Mouse (Mus musculus) embryo, embryonic 9.5 days (tissue): ENCODE measurements around the gene Naa10.
A peak's percentile ranks its signal among the peaks of the same experiment; 100 is the strongest.

Experiments used
- DNase-seq: peaks from one replicate; pipeline ENCODE4 v3.0.0-alpha.2; 2017; ENCODE audit errors: extremely low spot score

Gene Naa10

DNA sequence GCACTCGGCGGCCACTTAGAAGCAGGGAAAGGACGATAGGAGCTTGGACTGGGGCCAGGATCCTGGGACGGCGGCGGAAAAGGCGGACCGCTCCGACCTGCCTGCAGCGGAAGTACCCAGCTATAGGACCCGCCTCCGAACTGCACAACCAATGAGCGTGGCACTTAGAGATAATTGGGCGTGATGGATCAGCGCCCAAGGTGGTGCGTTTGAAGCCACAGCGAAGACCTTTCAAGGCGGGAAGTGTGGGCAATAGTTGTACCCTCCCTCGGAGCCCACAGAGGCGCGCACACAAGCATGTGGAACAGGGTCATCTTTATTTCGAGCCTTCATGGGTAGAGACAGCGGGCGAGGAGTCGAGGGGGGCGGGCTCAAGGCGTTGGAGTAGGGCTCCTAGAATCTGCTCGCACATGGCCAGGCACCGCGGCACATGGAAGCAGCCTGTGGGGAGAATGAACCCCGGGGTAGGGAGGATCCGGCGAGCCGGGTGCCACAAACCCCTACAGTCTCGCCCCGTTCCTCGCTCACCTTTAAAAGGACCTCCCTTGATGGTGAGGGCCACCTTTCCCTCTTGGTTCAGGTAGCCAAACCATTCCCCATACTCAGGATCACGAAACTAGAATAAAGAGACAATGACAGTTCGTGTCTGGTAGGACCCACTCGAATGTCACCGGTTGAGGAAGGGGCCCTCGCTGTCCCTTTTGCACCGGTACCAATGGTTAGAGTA lies at the start of gene Naa10, which contains the start of gene Arhgap4:
Gene Naa10 (minus strand): TSS at position 122 of the 727 bp plus-strand sequence.
Gene Arhgap4 (minus strand): TSS at position 48 of the 727 bp plus-strand sequence.
- DNase-seq = peak; percentile 82

DNA sequence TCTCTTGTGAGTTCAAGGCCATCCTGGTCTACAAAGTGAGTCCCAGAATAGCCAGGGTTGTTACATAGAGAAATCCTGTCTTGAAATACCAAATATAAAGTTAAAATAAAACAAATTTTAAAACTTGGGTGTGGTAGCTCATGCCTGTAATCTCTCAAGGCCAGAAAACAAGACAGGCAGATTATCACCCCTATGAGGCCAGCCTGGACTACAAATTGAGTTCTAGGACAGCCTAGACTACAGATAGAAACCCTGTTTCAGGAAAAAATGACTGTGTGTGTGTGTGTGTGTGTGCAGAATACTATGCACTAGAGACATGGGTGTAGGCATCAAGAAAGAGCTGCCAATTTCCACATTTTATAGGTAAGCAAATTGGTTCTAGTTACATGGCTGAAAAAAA lies 49.0 kb upstream of the Naa10 start:
- no peak for DNase-seq

DNA sequence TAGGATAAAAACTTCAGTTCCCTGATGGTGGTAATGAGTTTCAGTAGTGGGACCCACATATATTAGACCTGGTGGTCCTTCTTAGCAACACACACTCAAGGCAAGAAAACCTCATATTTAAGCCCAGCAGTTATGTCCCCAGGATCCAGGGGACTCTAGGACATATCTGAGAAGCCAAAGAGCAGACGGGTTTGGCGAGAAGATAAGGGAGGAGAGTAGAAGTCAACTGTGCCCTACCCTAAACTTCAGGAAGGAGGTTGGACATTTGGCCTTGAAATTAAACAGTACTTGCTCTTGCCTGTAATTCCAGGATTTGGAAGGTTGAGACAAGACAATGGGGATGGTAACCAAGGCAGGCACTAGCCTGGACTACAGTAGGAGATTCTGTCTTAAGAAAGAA lies 48.0 kb upstream of the Naa10 start:
- DNase-seq = no peak

DNA sequence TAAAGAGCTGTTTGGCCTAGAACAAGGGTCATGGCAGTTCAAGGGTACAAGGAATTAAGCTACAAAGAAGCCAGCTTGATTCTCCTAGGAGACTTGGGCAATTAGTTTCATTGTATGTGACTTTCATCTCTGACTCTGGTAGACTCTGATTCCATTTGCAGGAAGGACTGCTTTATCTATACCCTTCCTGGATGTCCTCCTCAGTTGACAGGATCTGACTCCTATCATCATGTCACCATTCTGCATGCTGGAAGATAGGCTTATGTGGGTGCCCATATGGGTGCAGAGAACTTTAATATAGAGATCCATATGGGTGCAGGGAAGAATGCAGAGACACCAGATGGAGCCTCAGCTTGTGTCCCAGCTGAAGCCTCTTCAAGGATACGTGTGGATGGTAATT lies 47.4 kb upstream of the Naa10 start:
- DNase-seq = no peak

DNA sequence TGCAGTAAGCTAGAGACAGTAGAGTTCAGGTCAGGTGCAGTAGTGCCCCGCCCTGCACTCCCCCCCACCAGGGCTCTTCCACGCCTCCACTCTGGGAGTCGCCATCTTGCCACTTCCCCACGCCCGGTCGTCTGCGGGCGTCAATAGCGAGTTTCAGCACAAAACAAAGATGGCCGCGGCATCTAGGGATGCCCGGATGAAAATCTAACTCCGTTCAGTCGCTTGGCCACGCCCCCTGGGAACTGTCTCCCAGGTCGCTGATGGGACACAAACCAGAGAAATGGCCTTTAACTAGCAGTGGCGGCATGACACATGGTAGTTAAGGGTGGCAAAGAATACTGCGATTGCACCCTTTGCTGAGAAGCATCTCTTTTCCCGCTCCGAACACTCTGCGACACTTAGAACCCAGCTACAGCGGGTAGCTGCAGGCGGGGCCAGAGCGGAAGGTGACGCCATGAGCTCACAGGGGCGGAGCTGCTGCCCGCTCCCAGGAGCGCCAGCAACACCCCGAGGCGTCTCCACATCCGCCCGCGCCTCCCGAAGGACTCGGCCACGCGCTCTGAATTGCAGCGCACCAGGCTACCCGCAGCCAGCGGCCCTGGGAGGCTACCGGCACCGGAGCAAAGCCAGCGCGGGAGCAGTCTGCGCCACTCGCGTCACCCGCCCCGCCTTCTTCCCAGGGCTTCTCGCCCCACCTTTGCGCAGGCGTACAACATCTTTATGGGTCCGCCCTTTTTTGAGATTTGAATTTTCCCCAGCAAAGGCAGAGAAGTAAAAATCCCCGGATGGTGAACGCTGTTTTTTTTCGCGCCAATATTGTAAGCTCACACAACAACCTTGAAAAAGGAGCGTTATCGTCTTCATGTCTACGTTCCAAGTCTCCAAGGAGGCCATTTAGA lies 45.7 kb upstream of the Naa10 start:
- peak; percentile 87 for DNase-seq

DNA sequence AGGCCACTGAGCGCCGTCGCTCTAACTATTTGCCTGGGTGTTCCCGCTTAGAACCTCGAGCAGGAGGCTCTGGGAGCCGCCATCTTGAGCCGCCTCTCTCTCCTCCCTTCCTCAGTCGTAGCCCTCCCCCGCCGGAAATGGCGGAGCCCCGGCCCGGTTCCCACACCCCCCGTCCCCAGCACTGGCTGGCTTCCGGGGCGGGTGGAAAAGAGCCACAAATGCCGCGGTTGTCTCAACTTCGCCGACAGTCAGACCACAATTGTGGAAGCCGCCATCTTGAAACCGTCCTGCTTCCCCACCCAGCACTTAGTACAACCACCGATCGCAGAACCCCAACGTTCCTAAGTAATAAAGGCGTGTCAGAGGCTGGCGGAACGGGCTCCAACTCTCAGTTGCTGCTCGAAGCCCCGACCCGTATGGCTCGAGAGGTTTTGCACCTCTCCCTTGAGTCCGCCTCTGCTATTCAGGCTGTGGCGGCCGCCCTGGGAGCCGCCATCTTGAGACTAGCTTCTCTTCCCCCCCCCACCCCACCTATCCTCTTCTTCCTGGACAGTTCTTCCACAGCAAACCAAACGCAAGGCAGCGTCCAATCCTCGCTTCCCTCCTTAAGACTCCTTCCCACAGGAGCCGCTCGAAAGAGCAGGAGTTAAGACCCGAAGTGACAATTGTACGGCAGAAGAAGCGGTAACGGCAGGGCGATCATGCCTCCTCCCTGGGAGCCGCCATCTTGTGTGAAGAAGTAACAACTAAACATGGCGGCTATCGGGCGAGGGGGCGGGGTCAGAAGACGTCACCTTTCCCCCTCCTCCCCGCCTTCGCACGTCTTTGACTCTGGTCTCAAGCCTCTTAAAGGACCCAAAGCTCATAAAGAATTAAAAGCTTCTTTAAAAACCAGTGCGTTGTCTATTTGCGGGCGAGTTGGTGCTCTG lies 44.8 kb upstream of the Naa10 start, which contains the start of gene Hcfc1:
Gene Hcfc1 (minus strand): TSS at position 110 of the 929 bp plus-strand sequence.
- DNase-seq = peak; percentile 87

DNA sequence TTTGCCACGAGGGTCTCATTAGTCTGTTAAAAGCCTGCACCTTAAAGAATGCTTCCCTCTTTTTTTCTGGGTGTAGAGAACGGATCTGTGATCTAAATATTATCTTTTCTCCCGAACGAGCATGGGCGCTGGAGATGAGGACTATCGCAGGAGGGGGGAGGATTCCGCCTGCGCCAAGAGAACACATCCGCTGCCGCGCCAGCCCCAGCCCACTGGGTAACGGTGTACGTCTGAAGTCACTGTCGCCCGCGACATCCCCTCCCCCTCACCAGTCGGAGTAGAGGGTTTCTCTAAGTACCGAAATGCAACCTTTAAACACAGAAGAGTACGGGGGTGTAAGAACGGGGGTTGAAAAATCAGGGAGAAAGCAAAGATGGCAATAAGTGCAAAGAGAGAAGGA lies 43.6 kb upstream of the Naa10 start:
- DNase-seq = peak; percentile 19

DNA sequence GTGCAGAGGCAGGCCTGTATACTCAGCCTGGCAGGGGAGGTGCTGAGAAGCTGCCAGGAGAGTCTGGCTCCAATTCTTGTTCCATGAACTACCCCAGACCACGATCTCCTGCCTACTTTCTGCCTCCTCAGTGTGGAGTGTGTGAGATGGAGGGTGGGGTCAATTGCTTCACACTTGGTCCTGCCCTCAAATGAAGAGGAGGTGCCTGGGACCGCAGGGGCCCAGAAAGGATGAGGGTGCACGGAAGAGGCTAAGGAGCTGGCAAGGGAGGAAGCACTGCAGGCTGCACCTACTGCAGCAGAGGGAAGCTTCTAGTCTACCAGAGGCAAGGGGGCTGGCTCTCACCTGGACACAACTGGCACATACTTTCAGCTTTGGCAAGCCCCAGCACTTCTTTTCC lies 42.6 kb upstream of the Naa10 start:
- DNase-seq = no peak

DNA sequence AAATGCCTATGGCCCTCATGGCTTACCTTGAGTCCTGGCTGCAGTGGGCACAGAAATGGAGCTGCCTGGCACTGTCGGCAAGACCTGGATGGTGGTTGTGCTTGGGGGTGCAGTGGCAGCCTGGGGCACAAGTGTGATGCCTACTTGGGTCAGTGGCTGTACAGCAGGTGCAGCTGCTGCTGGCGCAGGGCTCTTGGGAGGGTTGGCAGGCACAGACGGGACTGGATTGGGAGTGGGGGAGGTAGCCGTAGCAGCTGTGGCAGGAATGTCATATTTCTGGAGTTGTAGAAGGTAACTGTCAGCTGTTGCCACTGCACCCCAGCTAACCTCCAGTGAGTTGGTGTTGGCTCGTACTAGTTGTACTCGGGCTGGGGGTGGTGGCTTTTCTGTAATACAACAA lies 33.2 kb upstream of the Naa10 start:
- no peak for DNase-seq

DNA sequence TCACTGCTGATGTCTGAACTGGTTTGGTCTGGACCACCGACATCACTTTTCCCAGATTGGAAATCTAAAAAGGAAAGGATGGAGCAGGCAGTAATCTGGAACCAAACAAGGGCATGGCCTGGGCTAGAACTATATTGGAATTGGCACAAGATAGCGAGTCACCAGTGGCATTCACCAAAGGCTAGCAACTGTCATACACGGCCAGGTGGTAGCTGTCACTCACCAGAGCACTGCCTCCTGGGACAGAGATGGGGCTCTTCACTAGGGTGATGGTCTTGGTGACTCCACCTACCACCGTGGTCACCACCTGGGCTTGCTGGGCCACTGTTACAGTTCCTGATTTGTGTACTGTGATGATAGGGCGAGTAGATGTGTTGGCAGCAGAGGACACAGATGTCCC lies 30.9 kb upstream of the Naa10 start:
- no peak for DNase-seq

DNA sequence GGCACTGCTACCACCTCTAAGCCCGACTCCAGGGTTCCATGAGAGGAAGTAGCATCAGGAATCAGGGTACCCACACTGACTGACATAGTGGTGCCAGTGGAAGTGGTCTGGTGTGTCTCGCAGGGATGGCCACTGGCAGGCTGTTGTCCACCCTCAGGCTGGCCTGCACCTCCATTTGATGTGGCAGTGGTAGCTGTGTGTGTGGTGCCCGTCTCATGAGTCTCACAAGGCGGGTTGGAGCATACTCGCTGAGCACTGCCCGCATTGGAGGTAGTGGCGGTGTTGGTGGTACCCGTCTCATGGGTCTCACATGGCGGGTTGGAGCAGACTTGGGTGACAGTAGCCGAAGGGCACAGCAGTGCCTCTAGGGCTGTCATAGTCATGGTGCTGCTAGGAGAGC lies 27.6 kb upstream of the Naa10 start:
- DNase-seq = no peak

DNA sequence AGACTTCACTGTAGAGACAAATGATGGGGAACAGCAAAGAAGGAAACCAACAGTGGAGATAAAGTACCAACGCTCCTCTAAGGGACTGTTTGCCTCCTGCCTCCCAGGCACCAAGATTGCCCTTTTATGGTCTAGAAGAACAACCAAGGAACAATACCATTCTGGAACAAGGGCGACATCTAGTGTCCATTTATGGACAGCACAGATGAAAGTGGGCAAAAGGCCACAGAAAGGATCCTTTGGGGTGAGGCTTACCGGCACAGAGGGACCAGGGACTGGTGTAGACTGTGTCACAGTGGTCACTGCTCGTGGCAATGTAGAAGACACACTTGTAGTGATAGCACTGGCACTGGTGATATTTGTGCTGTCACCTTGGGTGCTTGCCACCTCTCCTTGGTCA lies 26.9 kb upstream of the Naa10 start:
- DNase-seq = peak; percentile 53

DNA sequence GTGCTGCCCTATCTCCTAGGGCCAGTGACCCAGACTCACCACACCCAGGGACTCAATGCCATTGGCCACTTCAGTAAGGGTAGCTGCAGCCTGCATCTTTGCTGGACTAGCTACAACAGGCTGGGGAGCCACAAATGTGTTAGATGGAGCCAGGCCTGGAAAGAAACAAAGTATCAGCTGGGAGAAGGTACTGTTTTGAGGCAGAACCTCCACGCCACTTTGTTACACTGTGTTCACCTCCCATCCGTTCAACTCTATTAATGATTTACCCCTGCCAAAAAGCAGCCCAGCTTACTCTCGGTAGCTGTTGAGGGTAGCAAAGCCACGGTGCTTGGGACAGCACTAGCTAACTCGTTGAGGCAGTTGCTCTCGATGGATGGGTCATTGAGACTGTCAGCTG lies 25.2 kb upstream of the Naa10 start:
- no peak for DNase-seq

DNA sequence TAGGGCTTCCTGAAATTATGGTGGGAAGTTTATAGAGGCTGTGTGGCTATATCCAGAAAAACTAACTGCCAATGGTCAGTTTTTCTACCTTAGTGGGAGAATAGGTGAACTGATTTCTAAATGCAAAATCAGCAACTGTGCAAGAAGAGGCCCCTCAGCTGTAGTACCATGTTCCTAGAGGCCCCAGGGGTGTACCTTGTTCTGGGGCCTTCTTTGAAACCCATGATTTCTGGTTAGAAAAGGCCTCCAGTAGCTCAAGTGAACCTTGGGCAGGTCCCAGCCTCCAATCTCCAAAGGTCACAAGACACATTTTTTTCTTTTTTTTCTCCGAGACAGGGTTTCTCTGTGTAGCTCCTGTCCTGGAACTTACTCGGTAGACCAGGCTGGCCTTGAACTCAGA lies 20.6 kb upstream of the Naa10 start:
- no peak for DNase-seq

DNA sequence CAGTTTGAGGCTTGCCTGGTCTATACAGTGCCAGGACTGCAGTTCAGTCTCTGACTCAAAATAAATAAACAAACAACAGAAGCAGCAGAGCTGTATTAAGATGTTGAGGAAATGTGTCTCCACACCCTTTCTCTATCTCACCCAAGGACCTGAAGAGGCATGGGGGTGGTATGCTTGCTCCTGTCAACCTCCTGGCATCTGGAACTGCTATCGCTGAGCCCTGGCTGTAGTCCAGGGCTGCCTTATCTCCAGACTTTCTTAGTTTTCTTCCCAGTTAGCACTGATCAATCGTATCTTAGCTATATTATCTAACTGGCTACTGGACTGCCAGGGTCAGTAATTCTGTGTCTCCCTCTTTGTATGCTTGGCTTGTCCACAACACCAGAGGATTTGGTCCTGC lies 20.1 kb upstream of the Naa10 start:
- no peak for DNase-seq

DNA sequence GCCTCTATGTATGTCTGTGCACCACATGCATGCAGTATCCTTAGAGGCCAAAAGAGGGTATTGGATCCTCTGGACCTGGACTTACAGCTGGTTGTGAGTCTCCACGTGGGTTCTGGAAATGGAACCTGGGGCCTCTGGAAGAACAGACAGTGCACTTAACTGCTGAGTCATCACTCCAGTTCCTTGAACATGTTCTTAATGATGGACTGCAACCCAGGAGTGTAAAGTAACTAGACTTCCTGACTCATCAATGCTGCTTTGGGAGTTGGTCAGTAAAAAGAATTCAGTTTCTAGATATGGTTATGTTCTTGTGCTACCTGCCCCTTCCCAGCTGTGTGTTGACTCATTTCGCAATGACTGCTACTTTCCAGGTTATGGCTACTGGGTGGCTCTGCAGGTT lies 10.1 kb upstream of the Naa10 start:
- DNase-seq = no peak

DNA sequence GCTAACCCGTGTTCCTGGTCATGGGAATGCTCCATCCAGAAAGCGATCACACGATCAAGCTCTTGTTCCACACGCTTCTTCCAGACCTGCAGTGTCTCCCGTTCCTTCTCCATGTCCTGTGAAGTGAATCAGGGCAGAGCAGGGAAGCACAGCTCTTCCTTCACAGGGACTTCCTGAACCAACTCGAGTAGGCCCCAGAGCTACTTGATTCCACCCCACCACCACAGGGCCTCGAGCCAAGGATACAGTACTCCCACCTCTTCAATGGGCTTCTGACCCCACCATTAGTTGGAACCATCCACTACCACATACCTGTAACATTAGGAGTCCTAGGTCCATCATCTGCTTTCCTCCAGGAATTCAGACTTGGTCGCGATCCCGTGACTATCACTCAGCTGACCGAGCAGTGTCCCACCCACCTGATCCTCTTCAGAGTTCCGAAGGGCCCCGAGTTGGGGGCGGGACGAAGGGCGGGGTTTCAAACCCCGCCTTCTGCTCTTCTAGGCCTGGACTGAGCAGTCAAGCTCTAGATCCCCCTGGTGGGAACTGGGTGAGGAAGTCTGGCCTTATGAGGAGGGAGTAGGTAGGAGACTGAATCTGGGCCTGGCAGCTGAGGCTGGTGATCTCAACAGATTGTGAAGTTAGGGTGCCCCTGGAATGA lies 8.8 kb upstream of the Naa10 start, which contains the start of gene Renbp:
Gene Renbp (minus strand): TSS at position 449 of the 661 bp plus-strand sequence.
- DNase-seq = peak; percentile 60

DNA sequence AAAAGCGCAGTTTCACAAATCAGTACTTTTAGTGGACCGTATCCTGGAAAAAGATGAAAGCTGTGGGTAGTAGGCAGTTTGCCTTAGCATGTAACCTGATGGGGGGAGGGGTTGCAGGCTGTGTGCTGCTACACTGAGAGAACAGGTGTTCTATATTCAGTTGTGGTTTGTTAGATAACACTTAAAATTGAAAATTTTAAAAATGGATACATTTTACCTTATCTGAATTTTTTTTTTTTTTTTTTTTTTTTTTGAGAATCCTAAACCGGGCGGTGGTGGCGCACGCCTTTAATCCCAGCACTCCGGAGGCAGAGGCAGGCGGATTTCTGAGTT lies 772 bp upstream of the Naa10 start:
- DNase-seq = no peak

DNA sequence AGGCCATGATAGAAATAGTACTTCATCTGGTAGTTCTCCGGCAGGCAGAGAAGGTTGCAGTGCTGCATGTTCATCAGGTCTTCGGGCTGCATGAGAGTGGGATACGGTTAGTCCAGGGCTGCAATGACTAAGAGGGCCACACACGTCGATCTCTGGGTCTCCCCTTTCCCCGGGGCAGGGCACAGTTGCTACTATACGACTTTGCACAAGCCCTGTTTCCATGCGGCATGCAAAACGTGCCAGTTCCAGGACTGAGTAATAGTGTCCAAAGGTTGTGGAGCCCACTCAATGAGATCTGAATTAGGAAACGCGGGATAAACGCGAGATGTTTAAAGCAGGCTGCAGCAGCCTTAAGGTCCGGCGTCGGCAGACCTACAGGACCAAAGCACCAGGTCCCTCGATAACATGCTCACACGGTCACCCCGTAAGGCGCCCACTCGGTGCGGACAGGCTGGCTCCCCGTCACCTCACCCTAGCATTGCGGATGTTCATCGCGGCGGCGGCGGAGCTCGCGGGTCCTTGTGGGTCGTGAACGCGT lies 390 bp downstream of the Naa10 start:
- no peak for DNase-seq

DNA sequence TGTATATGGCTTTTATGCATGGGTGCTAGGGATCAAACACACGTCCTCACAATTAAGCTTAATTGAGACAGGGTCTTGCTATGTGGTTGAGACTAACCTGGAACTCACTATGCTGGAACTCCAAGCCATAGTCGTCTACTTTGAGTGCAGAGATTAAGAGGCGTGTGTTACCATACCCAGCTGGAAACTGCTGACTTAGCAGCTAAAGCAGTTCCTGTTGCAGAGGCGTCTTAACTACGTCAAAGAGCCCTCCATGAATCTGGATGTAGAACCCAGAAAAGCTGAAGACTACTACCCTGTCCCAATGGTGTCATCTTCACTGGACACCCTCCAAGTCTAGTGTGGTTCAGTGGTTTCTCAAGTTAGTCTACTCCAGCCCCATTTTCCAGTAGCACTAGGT lies 3.1 kb downstream of the Naa10 start:
- DNase-seq = no peak

DNA sequence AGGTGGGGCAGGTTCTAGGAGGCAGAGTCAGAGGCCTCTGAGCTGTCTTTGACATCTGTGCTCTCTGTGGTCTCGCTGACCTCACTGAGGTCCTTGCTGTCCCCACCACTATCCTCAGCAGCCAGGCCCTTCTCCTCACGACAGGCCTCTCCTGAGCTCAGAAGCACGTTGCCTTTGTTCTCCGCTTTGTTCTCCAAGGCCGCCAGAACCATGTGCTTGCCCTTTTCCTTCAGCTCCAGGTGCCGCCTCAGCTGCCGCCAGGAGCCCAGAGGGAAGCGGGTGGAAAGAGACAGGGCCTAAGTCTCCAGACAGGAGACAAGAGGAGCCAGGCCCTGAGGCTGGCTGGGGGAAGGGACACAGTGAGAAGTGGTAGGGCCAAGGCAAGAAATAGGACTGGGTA lies 4.8 kb downstream of the Naa10 start:
- no peak for DNase-seq
